Mouse (Mus musculus) heart, adult 2 months (tissue): ENCODE measurements around the gene Fndc5.

Experiments
- CTCF ChIP-seq: fragments of 200-600 bp; IDR thresholded peaks from 2 replicates; pipeline ENCODE4 v1.8.1; 2022; ENCODE audit warnings: antibody characterized with exemption, mild to moderate bottlenecking, moderate library complexity
- POLR2A ChIP-seq: fragments of 200-500 bp; IDR thresholded peaks from 2 replicates; pipeline ENCODE4 v1.6.1; 2011; ENCODE audit warnings: mild to moderate bottlenecking, low read depth, low read length, control low read depth; ENCODE audit not compliant: insufficient read depth

DNA sequence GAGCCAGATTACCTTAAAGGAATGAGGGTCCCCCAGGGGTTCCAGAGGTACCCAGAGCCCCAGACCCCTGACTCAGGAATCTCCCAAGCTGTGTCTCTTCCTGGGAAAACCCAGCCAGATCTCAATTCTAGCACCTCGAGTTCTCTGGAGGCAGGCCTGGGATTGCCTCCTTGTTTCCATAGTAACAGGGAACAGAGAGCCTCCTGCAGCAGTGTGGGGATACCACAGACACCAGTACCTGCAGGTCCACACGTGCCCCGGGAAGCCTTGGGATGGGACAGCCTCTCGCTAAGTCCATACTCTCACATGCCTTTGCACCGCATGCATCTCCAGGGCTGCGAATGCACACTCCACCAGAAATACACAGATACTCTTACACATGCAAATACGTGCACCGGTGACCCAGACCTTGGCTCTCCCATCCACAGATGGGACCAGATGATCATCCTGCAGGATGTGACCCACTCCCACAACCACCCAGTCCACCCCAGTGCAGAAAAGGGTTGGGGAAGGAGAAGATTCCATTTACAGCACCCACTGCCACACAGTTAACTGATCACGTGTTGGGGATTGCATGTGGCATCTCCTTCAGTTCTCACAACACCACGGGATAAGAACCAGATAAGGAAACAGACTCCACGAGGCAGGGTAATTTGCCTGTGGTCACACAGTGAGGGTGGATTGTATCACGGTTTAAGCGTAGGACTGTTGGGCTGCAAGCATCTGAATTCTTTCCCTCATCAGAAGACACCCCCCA lies 8.0 kb upstream of the Fndc5 start:
- TF ChIP-seq CTCF (no peak), POLR2A (no peak)
